Mouse (Mus musculus) cortical plate, adult 2 months (tissue): ENCODE data around the gene Ung.

Experiments
- CTCF ChIP-seq: fragments of 200-500 bp; IDR thresholded peaks from 2 replicates; pipeline ENCODE4 v1.5.1; 2011; ENCODE audit warnings: mild to moderate bottlenecking, control low read depth, low read length; ENCODE audit not compliant: insufficient read depth; ENCODE audit errors: extremely low read depth
- POLR2A ChIP-seq: fragments of 200-500 bp; IDR thresholded peaks from 2 replicates; pipeline ENCODE4 v1.6.1; 2011; ENCODE audit warnings: mild to moderate bottlenecking, low read length, control low read depth; ENCODE audit not compliant: insufficient read depth; ENCODE audit errors: extremely low read depth

DNA sequence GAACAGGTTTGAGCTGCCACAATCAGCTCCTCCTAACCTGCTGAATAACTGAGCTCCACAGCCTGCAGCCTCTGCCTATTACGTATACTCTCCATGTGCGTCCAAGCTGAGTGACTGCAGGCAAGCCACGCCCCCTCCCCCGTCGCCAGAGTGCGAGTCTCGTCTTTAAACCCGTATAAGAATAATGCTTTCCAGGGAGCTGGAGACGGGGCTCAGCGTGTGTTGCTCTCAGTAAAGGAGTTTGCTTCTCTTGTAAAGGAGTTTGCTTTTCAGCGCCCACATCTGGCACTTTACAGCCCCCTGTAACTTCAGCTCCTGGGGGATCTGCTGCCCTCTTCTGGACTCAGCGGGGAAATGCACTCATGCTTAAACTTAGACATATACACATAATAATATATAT, 23.3 kb downstream of the Ung start:
- TF ChIP-seq CTCF (no peak), POLR2A (no peak)
